Mouse (Mus musculus): ENCODE data around the gene Etv2.

GRCm38 (mm10) chr7:30635752-30636151, at the start of gene Etv2:
- TF ChIP-seq CTCF (IDR thresholded peaks at IDR 0.05; ENCODE audit: borderline replicate concordance, extremely low read depth, insufficient read depth, insufficient read length): no peak
- no peak for TF ChIP-seq POLR2A (IDR thresholded peaks at IDR 0.05; ENCODE audit: borderline replicate concordance, extremely low read depth, insufficient read depth, insufficient read length, poor library complexity, severe bottlenecking)
